Mouse (Mus musculus) heart, postnatal 4 days (tissue): ENCODE data around the gene Ssr2. TPM values are rescaled to one million over a fixed set of nuclear protein-coding genes. Genes with fewer than 3 reads are reported as not detected.
A peak's percentile ranks its signal among the peaks of the same experiment; 100 is the strongest.

Experiments used
- DNase-seq: peaks from one replicate; pipeline ENCODE4 v3.0.0; 2021
- total RNA-seq, 2 experiments: library from RNA; stranded (reverse); gene quantifications; 2 replicates each; pipeline ENCODE4 v1.2.3; 2021

Ssr2 gene
- total RNA-seq, 2 experiments from 2014 or later: 145 to 152 TPM

- DNase-seq: no peak
Observed at GRCm38 (mm10) chr3:88541622-88542401, 33.9 kb upstream of the Ssr2 start.

GRCm38 (mm10) chr3:88542486-88542885, 33.2 kb upstream of the Ssr2 start:
- DNase-seq: no peak

- DNase-seq: no peak
Observed at GRCm38 (mm10) chr3:88543174-88543573, 32.5 kb upstream of the Ssr2 start.

GRCm38 (mm10) chr3:88543651-88544410, 31.8 kb upstream of the Ssr2 start:
- no peak for DNase-seq

GRCm38 (mm10) chr3:88544514-88544913, 31.2 kb upstream of the Ssr2 start:
- no peak for DNase-seq

- DNase-seq: no peak
Observed at GRCm38 (mm10) chr3:88544955-88545591, 30.6 kb upstream of the Ssr2 start.

- DNase-seq: no peak
Observed at GRCm38 (mm10) chr3:88546674-88547418, 28.8 kb upstream of the Ssr2 start.

- no peak for DNase-seq
Observed at GRCm38 (mm10) chr3:88548180-88548917, 27.3 kb upstream of the Ssr2 start, which contains the start of gene Rab25. Rab25 (minus strand) TSS chr3:88548300.

- no peak for DNase-seq
Observed at GRCm38 (mm10) chr3:88551586-88551985, 24.1 kb upstream of the Ssr2 start.

- no peak for DNase-seq
Observed at GRCm38 (mm10) chr3:88552082-88552645, 23.5 kb upstream of the Ssr2 start.

- DNase-seq: peak; percentile 98
Observed at GRCm38 (mm10) chr3:88552676-88553524, 22.8 kb upstream of the Ssr2 start, which contains the start of gene Lamtor2. Lamtor2 (minus strand) TSS chr3:88553074.

GRCm38 (mm10) chr3:88553525-88553879, 22.2 kb upstream of the Ssr2 start, which contains the start of gene Ubqln4:
Ubqln4 (plus strand) TSS chr3:88553758.
- DNase-seq: peak; percentile 97

- no peak for DNase-seq
Observed at GRCm38 (mm10) chr3:88553880-88554586, 21.6 kb upstream of the Ssr2 start.

- no peak for DNase-seq
Observed at GRCm38 (mm10) chr3:88555069-88555605, 20.5 kb upstream of the Ssr2 start.

- no peak for DNase-seq
Observed at GRCm38 (mm10) chr3:88555731-88556130, 19.9 kb upstream of the Ssr2 start.

- no peak for DNase-seq
Observed at GRCm38 (mm10) chr3:88556616-88557015, 19.1 kb upstream of the Ssr2 start.

GRCm38 (mm10) chr3:88559596-88559995, 16.1 kb upstream of the Ssr2 start:
- DNase-seq: no peak

GRCm38 (mm10) chr3:88561989-88562388, 13.7 kb upstream of the Ssr2 start:
- DNase-seq: no peak

- DNase-seq: no peak
Observed at GRCm38 (mm10) chr3:88563442-88563841, 12.2 kb upstream of the Ssr2 start.
